Mouse (Mus musculus): Measurements from ENCODE around the gene Plekha6. TPM values are rescaled to one million over a fixed set of nuclear protein-coding genes. Genes with fewer than 3 reads are reported as not detected.
"Not testable (repeated sequence)": the region's sequence is repeated elsewhere in the genome, so short reads cannot be mapped to it uniquely, and the experiment has no call there.

The Plekha6 gene
- total RNA-seq, 2 experiments from 2014 or later = 16.9 to 21.7 TPM

DNA sequence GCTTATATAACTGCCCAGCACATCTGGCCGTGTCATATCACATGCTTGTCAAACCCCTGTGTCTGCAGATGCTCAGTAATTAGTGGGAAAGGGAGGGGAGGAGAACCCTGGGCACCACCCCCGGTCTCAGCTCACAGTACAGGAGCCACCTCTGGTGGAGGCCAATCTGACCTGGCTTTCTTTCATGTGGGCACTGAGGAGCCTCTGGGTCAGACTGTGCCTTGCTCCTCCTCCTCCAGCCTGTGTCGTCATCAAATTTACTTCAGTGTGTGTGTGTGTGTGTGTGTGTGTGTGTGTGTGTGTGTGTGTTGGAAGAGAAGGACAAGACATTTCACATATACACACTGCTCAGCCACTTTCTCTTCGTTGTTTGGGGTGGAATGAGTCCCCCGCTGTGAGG is 159.3 kb downstream of the Plekha6 start:
- no peak for DNase-seq

- no peak for DNase-seq
Observed at GRCm38 (mm10) chr1:133325951-133326350, 161.9 kb downstream of the Plekha6 start.

- DNase-seq = no peak
Observed at GRCm38 (mm10) chr1:133327094-133327493, 163.1 kb downstream of the Plekha6 start.

GRCm38 (mm10) chr1:133328299-133328795 is 164.3 kb downstream of the Plekha6 start:
- no peak for DNase-seq

DNA sequence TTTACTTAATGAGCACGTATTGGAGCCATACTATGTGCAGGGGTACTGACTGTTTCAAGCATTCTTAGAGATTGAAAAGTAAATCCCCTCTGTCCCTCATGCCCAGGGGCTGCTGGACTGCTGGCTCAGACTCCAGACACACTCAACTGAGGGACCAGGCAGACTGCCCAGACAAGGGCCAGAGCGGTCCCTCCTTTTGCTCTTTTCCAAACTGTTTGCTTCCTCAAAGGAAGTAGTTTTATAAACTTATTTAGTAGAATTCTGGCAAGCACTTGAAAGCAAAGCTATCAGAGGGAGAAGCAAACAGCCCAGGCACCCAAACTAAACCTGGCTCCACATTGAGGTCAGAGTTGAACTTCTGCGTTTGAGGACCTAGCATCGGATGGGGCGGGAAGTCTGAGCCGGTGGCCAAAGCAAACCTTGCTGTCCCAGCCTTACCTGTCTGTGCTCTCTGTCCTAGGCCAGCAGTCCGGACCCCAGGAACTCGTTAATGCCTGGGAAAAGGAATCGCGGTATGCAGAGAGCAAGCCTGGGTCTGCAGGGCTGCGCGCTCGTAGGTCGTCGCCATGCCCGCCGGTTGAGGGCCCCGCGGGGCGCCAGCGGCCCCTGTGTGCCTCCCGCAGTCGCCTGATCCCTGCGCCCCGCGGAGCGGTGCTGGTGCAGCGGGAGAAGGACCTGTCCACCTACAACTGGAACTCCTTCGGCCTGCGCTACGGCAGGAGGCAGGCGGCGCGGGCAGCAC is 165.1 kb downstream of the Plekha6 start:
- DNase-seq = peak; percentile 22

DNA sequence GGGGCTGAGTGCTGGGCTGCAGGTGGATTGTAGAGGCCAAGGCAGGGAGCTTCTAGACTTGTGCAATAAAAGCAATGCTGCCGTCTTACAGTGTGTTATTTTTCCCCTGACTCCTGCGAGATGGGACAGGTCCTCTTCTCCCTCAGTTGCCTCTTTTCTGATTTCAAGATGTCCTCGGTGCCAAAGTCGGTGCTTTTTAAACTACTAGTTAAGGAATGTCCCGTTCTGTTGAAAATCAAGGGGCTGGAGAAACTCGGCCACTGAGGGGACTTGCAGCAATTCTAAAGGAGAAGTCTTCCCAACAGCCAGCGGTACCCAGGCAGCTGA is 165.6 kb downstream of the Plekha6 start:
- DNase-seq = no peak

DNA sequence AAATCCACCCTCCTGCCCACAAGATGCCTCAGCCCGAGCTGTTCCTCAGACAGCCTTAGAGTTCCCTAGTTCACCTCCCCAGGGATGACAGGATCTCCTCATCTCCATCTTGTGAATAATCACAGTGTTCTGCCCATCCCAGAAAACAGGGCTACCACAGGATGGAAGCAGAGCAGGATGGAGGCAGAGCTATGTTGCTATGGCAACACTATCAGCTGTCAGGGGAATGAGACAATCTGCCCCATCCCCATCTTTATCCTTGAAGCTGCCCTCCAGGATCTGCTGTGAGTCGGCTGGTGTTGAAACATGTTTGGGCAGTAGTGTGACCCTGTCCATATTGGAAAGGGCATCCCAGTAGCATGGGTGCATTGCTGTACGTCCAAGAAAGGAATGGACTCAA is 167.1 kb downstream of the Plekha6 start:
- no peak for DNase-seq

DNA sequence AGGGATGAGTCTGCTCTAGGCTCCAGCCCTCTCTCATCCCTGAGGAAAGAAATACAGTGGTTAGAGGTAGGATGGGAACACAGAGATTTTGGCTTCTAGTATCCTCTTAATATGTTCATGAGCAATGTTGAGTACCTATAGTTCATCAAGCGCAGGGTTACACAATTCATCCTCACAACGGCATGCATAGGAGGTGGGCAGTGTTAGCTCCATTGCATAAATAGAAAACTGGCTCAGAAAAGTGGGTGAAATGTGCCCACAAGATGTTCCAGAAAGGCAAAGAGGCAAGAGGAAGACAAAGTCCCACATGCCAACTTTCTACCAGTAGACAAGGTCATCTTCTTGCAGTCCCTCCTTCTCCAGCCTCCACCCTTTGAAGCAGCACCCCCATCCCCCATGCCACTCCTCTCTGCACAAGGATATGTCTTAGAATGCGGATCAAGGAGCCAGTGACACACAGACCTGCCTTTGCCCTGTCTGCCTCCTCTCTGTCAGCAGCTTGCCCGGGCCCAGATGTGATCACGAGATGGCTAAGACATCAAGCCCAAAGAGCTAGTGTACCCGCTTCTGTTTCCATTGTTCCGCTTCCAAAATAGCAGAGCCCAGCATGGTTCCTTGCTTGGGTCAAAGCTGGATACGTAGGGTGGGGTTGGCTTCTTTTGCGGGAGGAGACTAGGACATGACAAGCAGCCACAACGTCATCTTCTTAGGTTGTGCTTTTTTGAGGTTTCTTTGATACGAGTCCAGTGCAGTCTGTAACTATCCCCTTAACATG is 168.8 kb downstream of the Plekha6 start:
- DNase-seq = no peak

GRCm38 (mm10) chr1:133333937-133334336 is 169.9 kb downstream of the Plekha6 start:
- DNase-seq = no peak

DNA sequence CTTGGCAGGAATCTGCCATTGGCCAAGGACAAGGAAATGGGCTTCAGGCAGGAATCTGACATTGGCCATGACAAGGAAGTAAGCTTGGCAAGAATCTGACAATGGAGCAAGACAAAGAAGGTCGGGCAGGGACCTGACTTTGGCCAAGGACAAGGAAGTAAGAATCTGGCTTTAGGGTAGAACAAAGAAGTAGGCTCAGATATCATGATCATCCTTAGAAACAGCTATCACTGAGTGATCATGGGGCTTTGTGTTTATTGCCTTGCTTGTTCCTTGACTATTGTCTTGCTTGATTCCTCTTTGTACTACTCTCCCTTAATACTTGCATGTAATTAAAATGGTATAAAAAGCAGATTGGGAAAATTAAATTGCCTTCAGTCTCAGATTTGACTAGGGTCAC is 176.4 kb downstream of the Plekha6 start:
- not testable (repeated sequence) for DNase-seq

DNA sequence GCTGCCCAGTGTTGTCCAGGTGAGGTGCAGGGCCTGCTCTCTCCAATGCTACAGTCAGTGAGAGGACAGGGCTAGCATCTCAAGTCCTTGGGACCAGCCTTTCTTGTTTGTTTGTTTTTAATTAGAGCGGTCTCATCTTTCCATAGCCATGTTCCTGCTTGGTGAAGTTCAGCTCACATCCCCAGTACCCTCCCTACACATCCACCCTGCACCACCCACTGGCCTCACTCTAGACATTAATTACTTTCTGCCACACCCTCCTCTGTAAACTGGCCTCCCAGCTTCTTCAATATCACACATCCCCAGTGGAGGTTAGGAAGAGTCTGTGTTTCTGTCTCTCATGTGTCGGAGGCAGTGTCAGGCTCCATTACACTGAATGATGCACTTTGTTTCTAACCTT is 180.3 kb downstream of the Plekha6 start:
- DNase-seq = no peak

- DNase-seq = no peak
Observed at GRCm38 (mm10) chr1:133346531-133346930, 182.5 kb downstream of the Plekha6 start.

DNA sequence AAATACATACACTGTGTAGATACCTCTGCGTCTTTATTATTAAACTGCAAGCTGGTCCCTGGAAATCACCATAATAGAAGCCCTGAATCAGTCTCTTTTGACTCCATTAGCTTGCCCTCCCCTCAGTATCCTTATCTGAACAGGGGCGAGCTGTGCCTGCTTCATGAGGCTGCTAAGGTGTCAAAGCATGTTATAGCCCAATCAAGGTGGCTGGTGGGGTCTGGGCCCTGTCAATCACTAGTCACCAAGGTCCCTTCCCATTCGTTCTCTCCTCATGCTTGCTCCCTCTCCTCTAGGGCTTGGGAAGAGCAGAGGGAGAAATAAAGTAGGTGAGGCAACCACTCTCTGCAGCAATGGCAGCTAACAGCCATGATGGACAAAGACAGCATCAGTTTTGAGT is 183.2 kb downstream of the Plekha6 start:
- no peak for DNase-seq

DNA sequence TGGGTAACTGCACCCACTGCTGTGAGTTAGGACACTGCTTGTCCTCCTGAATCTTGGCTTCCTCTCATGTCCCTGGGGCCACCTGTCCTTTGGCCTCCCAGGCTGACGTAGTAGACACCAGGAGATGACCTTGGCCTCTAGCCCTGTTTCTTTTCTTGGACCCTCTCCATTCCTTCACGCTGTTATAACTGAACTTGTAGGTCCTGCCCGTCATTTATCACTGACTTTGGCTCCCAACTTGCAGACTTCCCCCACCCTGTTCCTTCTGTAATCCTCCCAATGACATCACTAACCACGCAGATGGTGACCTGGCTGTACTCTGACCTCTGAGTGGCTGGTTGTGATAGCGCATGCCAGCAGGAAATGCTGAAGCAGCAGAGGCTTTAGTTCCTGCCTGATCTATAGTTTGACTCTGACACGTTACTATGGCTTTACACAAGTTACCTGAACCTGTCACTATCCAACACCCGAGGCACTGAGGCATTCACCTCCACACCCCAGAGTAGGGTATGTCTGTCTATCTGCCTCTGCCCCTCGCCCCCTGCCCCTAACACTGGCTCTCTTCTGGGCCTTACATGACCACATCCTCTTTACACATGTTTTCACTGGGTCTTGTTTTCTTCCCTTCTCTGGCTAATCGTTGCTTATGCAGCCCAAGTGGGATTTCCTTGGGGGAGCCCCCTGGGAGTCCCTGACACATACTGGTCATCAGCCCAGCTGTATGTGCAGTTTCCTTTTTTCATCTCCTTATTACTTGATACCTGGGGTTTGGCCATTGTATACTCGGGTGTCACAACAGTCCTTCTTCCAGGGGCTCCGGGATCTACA is 183.9 kb downstream of the Plekha6 start:
- DNase-seq = peak; percentile 52

DNA sequence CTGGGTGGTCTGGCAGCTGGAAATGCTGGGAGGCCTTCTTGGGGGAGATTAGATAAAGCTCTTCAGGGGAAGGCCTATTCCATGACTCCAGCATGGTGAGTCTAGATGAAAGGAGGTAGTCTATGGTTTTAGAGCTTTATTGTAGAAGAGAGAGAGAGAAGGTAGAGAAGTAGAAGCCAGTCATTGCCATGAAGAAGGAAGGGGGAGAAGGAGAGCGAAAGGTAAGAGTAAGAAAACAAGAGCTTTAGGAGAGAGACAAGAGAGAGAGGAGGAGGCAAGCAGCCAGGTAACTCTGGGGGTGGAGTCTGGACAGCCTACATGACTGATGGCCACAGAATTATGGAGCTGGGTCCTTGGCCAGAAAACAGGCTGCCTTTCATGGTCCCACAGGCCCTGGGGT is 186.2 kb downstream of the Plekha6 start, which contains the start of gene Ren1:
Gene Ren1, plus strand, starts transcription at position 301 of the 400 bp plus-strand sequence.
- DNase-seq = peak; percentile 24

GRCm38 (mm10) chr1:133351762-133352161 is 187.8 kb downstream of the Plekha6 start:
- DNase-seq = no peak

Other genes with a start within 250 kb of the Plekha6 start
- 100 to 1,000 TPM in 1 of 2 experiments, 10 to 100 TPM in 1; 58.5 to 101 TPM for gene Mdm4, start 133.6 kb upstream of the Plekha6 start, total RNA-seq (2021)
- gene Pik3c2b, start 118.5 kb upstream of the Plekha6 start, total RNA-seq (2021) = 10 to 100 TPM in 1 of 2 experiments, 1 to 10 TPM in 1; 8.8 to 14.1 TPM
- gene Ppp1r15b, start 33.1 kb upstream of the Plekha6 start, total RNA-seq (2021) = 100 to 1,000 TPM in 1 of 2 experiments, 10 to 100 TPM in 1; 83.1 to 108 TPM
- 1 to 10 TPM; 1.4 to 4.3 TPM for gene Golt1a, start 145.6 kb downstream of the Plekha6 start, total RNA-seq (2021)
- not detected for gene Kiss1, start 157.7 kb downstream of the Plekha6 start, total RNA-seq (2021)
- 1 to 10 TPM in 1 of 2 experiments, under 1 TPM in 1; 0.94 to 5.1 TPM for gene Ren1, start 186.3 kb downstream of the Plekha6 start, total RNA-seq (2021)
- gene Etnk2, start 199.4 kb downstream of the Plekha6 start, total RNA-seq (2021) = 10 to 100 TPM; 10.2 to 24.1 TPM

Data from adrenal gland, postnatal 10 days (tissue).